ENCODE assay signal across 18 mouse cellular contexts in the genomic region with DNA sequence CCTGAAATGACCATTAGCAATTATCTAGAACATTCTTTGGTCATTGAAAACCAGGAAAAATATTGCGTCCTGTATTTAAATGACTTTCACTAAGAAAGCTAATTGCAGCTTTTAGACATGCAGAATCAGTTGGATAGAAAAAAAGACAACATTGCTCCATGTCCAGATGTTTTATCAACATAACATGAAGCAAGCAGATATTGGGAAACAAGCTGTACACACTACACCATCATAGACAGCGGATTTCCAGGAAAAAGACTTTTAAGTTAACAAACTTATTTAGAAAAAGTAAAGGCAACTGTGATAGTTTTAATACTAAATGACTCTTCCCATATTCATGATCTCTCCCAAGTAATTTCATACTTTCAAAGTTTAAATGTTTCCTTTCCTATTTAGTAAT.
A peak's percentile ranks its signal among the peaks of the same experiment; 100 is the strongest.
DNase-seq lines count a peak whose midpoint lies in the region; ATAC-seq and TF ChIP-seq lines count a peak whose summit lies in the region.
"Had no signal": no experiment of that assay in that cellular context is flagged by ENCODE, and none has a peak within 500 bp of the region (broad histone marks: within the 10 kb centered on the region; RNA-seq: fewer than 3 reads in every experiment).

No protein-coding gene starts in this region.

- TF ChIP-seq EP300 in lung, postnatal 0 days (IDR thresholded peaks at IDR 0.05) = peak; percentile 83

- 73% methylated on average over 2 of the region's 2 CpGs for WGBS in lung, postnatal 0 days
- 82% methylated on average over 2 of the region's 2 CpGs for WGBS in lung, adult 2 months

- H3K9me3 ChIP-seq in lung, postnatal 0 days (ENCODE audit: low read length) = no peaks in the 10 kb centered on the region
- H3K9me3 ChIP-seq: G1E had no signal

- H3K4me3 ChIP-seq in lung, postnatal 0 days (ENCODE audit: low read depth, low read length) = no peak overlapping the region
- no peak overlapping the region for H3K4me3 ChIP-seq in lung, adult 2 months (replicated peaks; ENCODE audit: extremely low read depth, low read depth, low read length)

- no peak overlapping the region for H3K4me2 ChIP-seq in lung, postnatal 0 days (replicated peaks; ENCODE audit: low read depth, low read length)

- no peak for TF ChIP-seq CTCF in lung, postnatal 0 days (IDR thresholded peaks at IDR 0.05)
- no peak for TF ChIP-seq CTCF in lung, adult 2 months (IDR thresholded peaks at IDR 0.05; ENCODE audit: insufficient read depth, low read length)

- no peak for TF ChIP-seq POLR2A in lung, adult 2 months (IDR thresholded peaks at IDR 0.05; ENCODE audit: borderline replicate concordance, extremely low read depth, low read depth, low read length)

- no peak overlapping the region for H3K9ac ChIP-seq in lung, postnatal 0 days (replicated peaks; ENCODE audit: low read depth)

- H3K4me1 ChIP-seq in lung, postnatal 0 days (ENCODE audit: insufficient read depth, low read depth, low read length) = no peaks in the 10 kb centered on the region
- H3K4me1 ChIP-seq in lung, adult 2 months (ENCODE audit: control insufficient read depth, insufficient read depth, low read length) = no peaks in the 10 kb centered on the region

- DNase-seq in lung, postnatal 0 days (ENCODE audit: low spot score) = peak; percentile 86
- DNase-seq in lung, adult 2 months = no peak
- DNase-seq: adrenal gland, adult 2 months; adrenal gland, adult 8-10 months; adrenal gland, postnatal 10 days; adrenal gland, postnatal 14 days; adrenal gland, postnatal 25 days; adrenal gland, postnatal 36 days; B cell, adult 2 months; cerebellum, adult 11 months; cerebellum, adult 11-12 months; cerebellum, adult 18-20 months; cerebellum, adult 2 months had no signal

- no peaks in the 10 kb centered on the region for H3K27me3 ChIP-seq in lung, postnatal 0 days (replicated peaks; ENCODE audit: insufficient read depth, low read length)
- H3K27me3 ChIP-seq: CH12.LX, Patski had no signal

- no peak overlapping the region for H3K27ac ChIP-seq in lung, postnatal 0 days (ENCODE audit: low read length)

- peak; percentile 59 for ATAC-seq in lung, postnatal 0 days
- ATAC-seq: activated CD4-positive, CD25-positive, alpha-beta regulatory T cell, adult 4 months; CD4-positive, CD25-positive, alpha-beta regulatory T cell, adult 4 months; Patski had no signal

- H3K36me3 ChIP-seq in lung, postnatal 0 days (ENCODE audit: insufficient read depth, low read length) = no peaks in the 10 kb centered on the region
- H3K36me3 ChIP-seq: G1E had no signal
